Mouse (Mus musculus) heart, adult 2 months (tissue): ENCODE results near the gene Tpst1.

Experiments used
- CTCF ChIP-seq: fragments of 200-600 bp; IDR thresholded peaks from 2 replicates; pipeline ENCODE4 v1.8.1; 2022; ENCODE audit warnings: antibody characterized with exemption, mild to moderate bottlenecking, moderate library complexity
- EP300 ChIP-seq: fragments of 200-500 bp; IDR thresholded peaks from 2 replicates; pipeline ENCODE4 v1.6.1; 2011; ENCODE audit warnings: low read depth, low read length, control low read depth; ENCODE audit not compliant: insufficient read depth
- POLR2A ChIP-seq: fragments of 200-500 bp; IDR thresholded peaks from 2 replicates; pipeline ENCODE4 v1.6.1; 2011; ENCODE audit warnings: mild to moderate bottlenecking, low read depth, low read length, control low read depth; ENCODE audit not compliant: insufficient read depth

GRCm38 (mm10) chr5:130184193-130184856 lies 111.2 kb downstream of the Tpst1 start:
- TF ChIP-seq CTCF: no peak
- no peak for TF ChIP-seq POLR2A
- no peak for TF ChIP-seq EP300
